Mouse (Mus musculus) forelimb bud, embryonic 11.5 days (tissue): ENCODE data around the gene Vmn1r61.

ENCODE experiments used
- DNase-seq: peaks from one replicate; pipeline ENCODE4 v3.0.0-alpha.2; 2012; ENCODE audit warnings: low read depth, low spot score

Vmn1r61 gene

DNA sequence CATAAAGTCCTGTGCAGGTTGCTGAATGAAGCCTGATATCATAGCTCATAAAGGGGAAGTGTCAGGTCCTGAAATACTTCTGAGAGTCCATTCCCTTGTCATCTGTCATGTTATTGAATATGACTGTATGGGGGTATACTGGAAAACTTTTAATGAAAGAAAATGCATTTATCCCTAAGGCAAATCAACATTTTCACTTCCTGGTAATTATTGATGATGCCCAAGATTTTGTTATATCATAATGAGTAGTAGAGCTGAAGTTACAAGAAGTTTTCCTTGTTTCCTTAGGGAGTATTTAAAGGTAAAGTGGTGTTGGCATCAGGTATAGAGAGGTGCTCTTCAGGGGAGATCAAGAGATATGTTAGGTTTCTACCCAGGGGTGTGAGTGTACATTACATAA lies at the start of gene Vmn1r61:
TSS of gene Vmn1r61 (minus strand) at position 101 of the 400 bp plus-strand sequence.
- no peak for DNase-seq
